15 mouse cellular contexts compared by ENCODE assay signal in the genomic region with DNA sequence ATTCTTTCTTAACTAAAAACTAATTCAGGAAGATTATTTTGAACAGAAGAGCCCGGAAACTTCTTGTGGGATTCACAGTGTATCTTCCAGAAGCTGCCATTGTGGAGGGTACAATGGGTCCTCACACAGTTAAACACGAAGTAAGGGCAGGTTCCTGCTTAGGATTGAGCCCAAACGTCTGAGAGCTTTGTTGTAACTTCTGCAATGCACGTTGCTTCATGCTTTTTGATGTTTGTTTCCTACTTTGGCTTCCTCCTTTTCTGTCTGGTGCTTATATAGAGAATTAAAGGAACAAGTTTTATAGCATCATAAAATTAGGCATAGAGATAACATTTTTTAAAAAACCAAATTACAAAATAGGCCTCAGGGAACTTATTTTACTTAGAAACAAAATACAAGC.
DNase-seq lines count a peak whose midpoint lies in the region; ATAC-seq and TF ChIP-seq lines count a peak whose summit lies in the region.
"Had no signal": no experiment of that assay in that cellular context is flagged by ENCODE, and none has a peak within 500 bp of the region (broad histone marks: within the 10 kb centered on the region; RNA-seq: fewer than 3 reads in every experiment).

No protein-coding gene starts in this region.

- no peak overlapping the region for H3K4me3 ChIP-seq in liver, postnatal 0 days (ENCODE audit: low read depth, low read length)
- H3K4me3 ChIP-seq in heart, embryonic 10.5 days: no peak overlapping the region
- H3K4me3 ChIP-seq: embryonic facial prominence, embryonic 10.5 days; embryonic facial prominence, embryonic 12.5 days; forebrain, embryonic 13.5 days; forebrain, embryonic 15.5 days had no signal

- no peak for TF ChIP-seq EP300 in liver, postnatal 0 days (IDR thresholded peaks at IDR 0.05; ENCODE audit: low read depth)

- peak; percentile 11 for DNase-seq in 416B (ENCODE audit: low read depth)
- DNase-seq in liver, postnatal 0 days: no peak
- DNase-seq in heart, embryonic 10.5 days (ENCODE audit: low spot score): no peak
- DNase-seq in thymus, postnatal 0 days (ENCODE audit: low spot score): no peak
- DNase-seq: adrenal gland, adult 2 months; adrenal gland, postnatal 25 days; cerebellum, adult 11-12 months; cerebellum, adult 2 months had no signal

- no peak overlapping the region for H3K4me2 ChIP-seq in liver, postnatal 0 days (ENCODE audit: low read depth, low read length)
- H3K4me2 ChIP-seq: embryonic facial prominence, embryonic 12.5 days; forebrain, embryonic 13.5 days; forebrain, embryonic 15.5 days had no signal

- H3K4me1 ChIP-seq in liver, postnatal 0 days (ENCODE audit: insufficient read depth): no peaks in the 10 kb centered on the region
- no peaks in the 10 kb centered on the region for H3K4me1 ChIP-seq in heart, embryonic 10.5 days
- H3K4me1 ChIP-seq: embryonic facial prominence, embryonic 10.5 days; embryonic facial prominence, embryonic 12.5 days; forebrain, embryonic 13.5 days; forebrain, embryonic 15.5 days had no signal

- H3K36me3 ChIP-seq in liver, postnatal 0 days (replicated peaks; ENCODE audit: insufficient read depth, low read length): no peaks in the 10 kb centered on the region
- no peaks in the 10 kb centered on the region for H3K36me3 ChIP-seq in heart, embryonic 10.5 days
- H3K36me3 ChIP-seq: embryonic facial prominence, embryonic 10.5 days; embryonic facial prominence, embryonic 12.5 days; forebrain, embryonic 15.5 days had no signal

- H3K9me3 ChIP-seq in liver, postnatal 0 days (ENCODE audit: low read length): no peaks in the 10 kb centered on the region
- H3K9me3 ChIP-seq in heart, embryonic 10.5 days: no peaks in the 10 kb centered on the region
- H3K9me3 ChIP-seq: embryonic facial prominence, embryonic 10.5 days; embryonic facial prominence, embryonic 12.5 days; forebrain, embryonic 13.5 days; forebrain, embryonic 15.5 days had no signal

- no peak overlapping the region for H3K27ac ChIP-seq in liver, postnatal 0 days (ENCODE audit: low read depth)
- H3K27ac ChIP-seq in heart, embryonic 10.5 days: no peak overlapping the region
- H3K27ac ChIP-seq: embryonic facial prominence, embryonic 10.5 days; embryonic facial prominence, embryonic 12.5 days; forebrain, embryonic 13.5 days; forebrain, embryonic 15.5 days had no signal

- peak; percentile 85 for ATAC-seq in granulocyte monocyte progenitor cell, adult 5-6 weeks (replicated peaks; ENCODE audit: poor library complexity, severe bottlenecking)
- ATAC-seq in megakaryocyte, adult 5-6 weeks (ENCODE audit: poor library complexity, severe bottlenecking): peak; percentile 88
- ATAC-seq in liver, postnatal 0 days: no peak
- ATAC-seq: forebrain, embryonic 13.5 days; forebrain, embryonic 15.5 days; forebrain, postnatal 0 days had no signal

- no peaks in the 10 kb centered on the region for H3K27me3 ChIP-seq in liver, postnatal 0 days (ENCODE audit: insufficient read depth, low read length)
- H3K27me3 ChIP-seq in heart, embryonic 10.5 days (ENCODE audit: insufficient read depth, poor library complexity, severe bottlenecking): no peaks in the 10 kb centered on the region
- H3K27me3 ChIP-seq: embryonic facial prominence, embryonic 12.5 days; forebrain, embryonic 13.5 days; forebrain, embryonic 15.5 days had no signal

- 31% methylated on average over 4 of the region's 4 CpGs for WGBS in liver, postnatal 0 days (ENCODE audit: insufficient replicate concordance)
- WGBS in heart, embryonic 10.5 days: 66% methylated on average over 4 of the region's 4 CpGs

- H3K9ac ChIP-seq in liver, postnatal 0 days (replicated peaks): no peak overlapping the region
- H3K9ac ChIP-seq: embryonic facial prominence, embryonic 12.5 days; forebrain, embryonic 13.5 days; forebrain, embryonic 15.5 days; forebrain, postnatal 0 days had no signal

- no peak for TF ChIP-seq CTCF in liver, postnatal 0 days (IDR thresholded peaks at IDR 0.05; ENCODE audit: low read depth)
